Mouse (Mus musculus) left cerebral cortex, postnatal 10 days (tissue): ENCODE measurements around the gene Cnot8. TPM values are rescaled to one million over a fixed set of nuclear protein-coding genes. Genes with fewer than 3 reads are reported as not detected.

Experiments used
- DNase-seq, 2 experiments: peaks; one replicate each; pipeline ENCODE4 v3.0.0; 2021 to 2022; ENCODE audit warnings: low spot score in 2 of 2, mixed read lengths in 1 of 2; ENCODE audit errors: extremely low spot score in 1 of 2
- intact Hi-C: fragments of 180-260 bp; cut with DNase I; formaldehyde crosslinking; loops from one replicate; pipeline ENCODE4 v1.15.1; 2025
- total RNA-seq, 2 experiments: library from RNA; stranded (reverse); gene quantifications; 2 replicates each; pipeline ENCODE4 v1.2.3; 2021

Gene Cnot8
- total RNA-seq, 2 experiments from 2014 or later, result 50.4 to 51.1 TPM

DNA sequence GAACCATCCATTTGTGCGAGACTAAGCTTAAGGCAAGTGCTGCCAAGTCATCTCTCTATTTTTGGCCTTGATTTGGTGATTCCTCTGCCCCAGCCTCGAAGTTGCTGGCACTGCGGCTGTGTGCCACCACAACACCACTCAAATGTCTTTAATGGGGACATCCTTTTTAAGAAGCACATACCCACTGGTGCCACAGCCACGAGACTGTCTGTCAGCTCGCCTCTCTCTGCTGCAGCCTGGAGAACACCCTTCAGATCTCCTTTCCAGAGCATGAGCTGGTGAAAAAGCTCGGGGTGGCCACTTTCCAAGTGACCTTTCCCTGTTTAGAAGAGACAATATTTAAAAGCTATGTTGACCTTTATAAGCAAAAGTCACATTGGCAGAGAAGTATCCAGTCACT, 32.7 kb downstream of the Cnot8 start:
- intact Hi-C loops, result no loop called here
- DNase-seq, result no peak

DNA sequence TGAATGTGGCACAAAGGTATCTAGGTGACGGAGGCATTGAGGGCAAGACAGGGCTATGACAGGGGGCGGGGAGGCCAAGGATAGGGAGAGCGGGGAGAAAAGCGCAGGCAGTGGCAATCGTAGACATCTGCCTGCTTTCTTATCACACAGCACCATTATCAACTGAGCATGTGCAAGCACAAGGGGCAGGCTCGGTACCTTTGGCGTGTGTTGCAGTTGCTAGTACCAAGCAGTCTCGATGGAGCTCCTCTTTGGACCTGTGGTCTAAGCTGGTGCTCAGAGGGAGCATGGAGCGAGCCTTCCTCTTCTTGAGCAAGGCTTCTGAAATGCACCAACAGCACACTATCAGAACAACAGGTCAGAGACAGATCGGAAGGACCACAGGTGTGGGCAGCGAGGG, 34.9 kb downstream of the Cnot8 start:
- DNase-seq, result no peak
- intact Hi-C loops, result no loop called here

DNA sequence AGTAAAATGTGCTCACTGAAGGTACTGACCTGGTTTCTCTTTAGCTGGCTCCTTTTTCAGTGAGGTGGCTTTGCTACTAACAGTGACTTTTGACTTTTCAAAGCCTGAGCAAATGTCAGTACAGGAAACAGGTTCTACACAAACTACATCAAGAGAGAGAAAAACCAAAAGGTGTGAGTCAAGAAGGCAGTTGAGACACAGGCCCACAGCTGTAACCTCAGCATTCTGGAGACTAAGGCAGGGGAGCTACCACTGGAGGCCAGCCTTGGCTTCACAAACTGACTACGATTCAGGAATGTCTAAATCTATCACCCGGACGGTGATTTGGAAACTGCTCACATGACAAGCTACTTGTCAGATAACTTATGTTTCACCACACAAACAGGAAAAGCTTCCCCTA, 35.5 kb downstream of the Cnot8 start:
- intact Hi-C loops, result no loop called here
- DNase-seq, result no peak

DNA sequence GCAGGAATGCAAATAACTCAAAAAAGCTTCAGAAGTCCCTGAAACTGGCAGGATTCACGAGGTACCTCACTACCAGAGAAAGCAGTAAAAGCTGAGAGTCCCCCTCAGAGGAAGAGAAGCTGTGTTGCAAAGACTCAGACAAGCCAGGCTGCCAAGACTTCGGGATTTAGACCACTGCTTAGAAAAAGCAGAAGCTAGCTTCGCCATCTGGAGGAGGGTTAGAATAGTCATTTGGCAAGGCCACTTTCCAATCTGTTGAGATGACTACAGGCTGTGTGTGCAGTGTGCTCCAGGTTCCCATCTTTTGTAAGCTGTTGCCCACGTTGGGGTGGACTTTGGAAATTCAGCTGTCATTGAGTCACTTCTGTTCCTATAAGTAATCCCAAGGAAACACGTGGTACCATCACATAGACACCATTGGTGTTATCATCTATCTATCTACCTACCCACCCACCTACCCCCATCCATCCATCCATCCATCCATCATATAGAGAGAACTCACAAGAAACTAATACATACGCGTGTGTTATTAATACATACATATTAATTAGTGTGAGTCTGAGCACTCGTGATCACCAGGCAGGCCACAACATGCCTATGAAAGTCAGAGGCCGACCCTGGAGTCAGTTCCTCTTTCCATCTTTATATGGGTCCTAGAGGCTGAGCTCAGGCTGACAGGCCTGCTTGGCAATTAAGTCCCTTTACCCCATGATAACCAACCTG, 39.9 kb downstream of the Cnot8 start:
- intact Hi-C loops, result no loop called here
- DNase-seq, result peak; percentile 27 to 73

DNA sequence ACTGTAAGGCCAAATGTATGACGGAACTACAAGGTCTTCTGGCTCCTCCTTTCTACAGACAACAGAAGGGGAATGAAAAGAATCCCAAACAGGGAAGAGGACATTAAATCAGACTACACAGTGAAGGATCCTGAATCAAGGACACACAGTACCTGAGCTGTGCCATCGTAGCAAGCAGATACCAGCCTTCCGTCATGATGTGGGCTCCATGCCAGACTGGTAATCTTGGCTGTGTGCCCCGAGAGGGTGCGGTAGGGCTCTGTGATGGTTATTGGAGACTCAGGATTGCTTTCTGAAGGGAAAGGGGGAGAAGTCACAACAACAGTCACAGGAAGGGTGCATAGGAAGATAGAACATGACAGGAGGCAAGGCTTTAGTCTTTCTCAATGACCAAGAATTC, 42.3 kb downstream of the Cnot8 start:
- no peak for DNase-seq
- intact Hi-C loops, result no loop called here

DNA sequence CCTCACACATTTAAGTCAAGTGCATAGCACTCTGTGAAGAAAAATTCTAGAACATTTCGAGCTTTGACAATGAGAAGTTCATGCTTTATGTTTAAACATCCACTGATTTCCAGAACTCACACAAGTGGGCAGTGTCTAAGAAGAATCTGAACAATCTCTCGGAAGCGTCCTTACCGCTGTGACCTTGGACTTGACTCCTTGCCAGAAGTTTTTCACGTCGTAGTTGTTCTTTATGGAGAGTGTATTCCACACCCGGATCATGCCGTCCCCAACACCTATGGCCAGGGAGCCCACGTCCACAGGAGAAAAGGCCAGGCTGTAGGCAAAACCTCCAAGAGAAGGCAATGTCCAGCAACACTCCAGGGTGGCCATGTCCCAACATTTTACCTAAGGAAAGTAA, 51.5 kb downstream of the Cnot8 start:
- no peak for DNase-seq
- intact Hi-C loops, result no loop called here

DNA sequence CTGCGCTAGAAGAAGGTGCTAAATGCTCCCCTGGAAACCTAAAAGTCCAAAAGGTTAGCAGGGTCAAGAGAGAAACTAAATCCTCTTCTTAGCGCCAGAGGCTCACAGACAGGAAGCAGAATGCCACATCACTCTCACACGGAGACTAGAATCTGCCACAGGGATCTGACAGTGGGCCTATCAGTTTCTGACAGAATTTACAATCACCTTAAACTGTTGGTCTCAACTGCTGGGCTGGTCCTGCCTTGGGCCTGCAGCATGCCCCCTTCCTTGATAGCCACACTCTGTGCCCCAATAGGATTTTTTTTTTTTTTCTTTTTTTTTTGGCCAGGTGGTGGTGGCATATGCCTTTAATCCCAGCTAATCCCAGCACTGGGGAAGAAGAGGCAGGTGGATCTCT, 52.9 kb downstream of the Cnot8 start:
- no peak for DNase-seq

DNA sequence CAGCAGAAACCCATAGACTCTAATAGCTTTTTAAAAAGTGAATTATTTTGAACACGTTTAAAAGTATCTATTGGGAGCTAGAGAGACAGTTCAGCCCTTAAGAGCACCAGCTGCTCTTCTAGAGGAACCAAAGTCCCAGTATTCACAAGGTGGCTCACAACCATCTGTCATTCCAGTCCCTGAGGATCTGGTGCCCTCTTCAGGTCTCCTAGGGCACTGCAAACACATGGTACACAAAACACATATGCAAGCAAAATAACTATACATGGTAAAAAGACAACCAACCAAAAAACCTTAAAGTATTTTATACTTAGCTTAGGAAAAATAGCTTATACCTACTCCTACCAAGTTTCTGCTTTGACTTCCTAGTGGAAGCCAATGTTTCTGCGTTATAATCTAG, 61.1 kb downstream of the Cnot8 start:
- DNase-seq, result no peak
- intact Hi-C loops, result no loop called here

More for the DNA sequence above, 52.9 kb downstream of the Cnot8 start:
- intact Hi-C loops, result no loop called here

DNA sequence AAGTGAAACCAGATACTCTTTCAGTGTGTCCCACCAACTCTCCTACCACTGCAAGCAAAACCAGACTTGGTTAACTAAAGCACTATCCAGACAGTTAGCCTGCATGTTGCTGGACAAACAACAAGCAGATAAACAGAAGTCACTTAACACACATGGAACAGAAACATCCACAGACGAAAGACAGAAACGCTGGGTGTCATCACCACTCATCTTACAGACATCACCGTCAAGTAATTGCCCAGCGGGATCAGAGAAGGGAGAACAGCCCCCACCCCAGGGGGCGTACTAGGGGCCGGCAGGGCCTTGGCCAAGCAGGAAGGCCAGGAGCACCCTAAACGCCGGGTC, 63.8 kb downstream of the Cnot8 start:
- DNase-seq, result no peak
- intact Hi-C loops, result no loop called here

Other genes with a start within 250 kb of the Cnot8 start
- gene Larp1, start 95.1 kb upstream of the Cnot8 start, total RNA-seq, result 10 to 100 TPM; 86.2 to 89.1 TPM
- gene Gm12248, start 11.0 kb upstream of the Cnot8 start, total RNA-seq, result not detected
- gene Gemin5, start 64.4 kb downstream of the Cnot8 start, total RNA-seq, result 10 to 100 TPM; 15.7 to 17.8 TPM
- 10 to 100 TPM; 31.0 to 38.0 TPM for gene Mrpl22, start 67.5 kb downstream of the Cnot8 start, total RNA-seq
- gene Igtp, start 95.4 kb downstream of the Cnot8 start, total RNA-seq, result 1 to 10 TPM; 1.1 to 1.9 TPM
- 1 to 10 TPM; 1.2 to 1.5 TPM for gene Irgm2, start 95.5 kb downstream of the Cnot8 start, total RNA-seq
- gene 4930438A08Rik, start 170.6 kb downstream of the Cnot8 start, total RNA-seq, result not detected
- gene Zfp692, start 202.9 kb downstream of the Cnot8 start, total RNA-seq, result 10 to 100 TPM; 19.2 to 21.4 TPM
- gene Zfp672, start 226.2 kb downstream of the Cnot8 start, total RNA-seq, result 10 to 100 TPM; 47.7 to 50.4 TPM
- 10 to 100 TPM; 55.5 to 60.8 TPM for gene Sh3bp5l, start 226.6 kb downstream of the Cnot8 start, total RNA-seq